Mouse (Mus musculus) megakaryocyte, adult 5-6 weeks (primary cell): ENCODE results near the gene Nrxn3. TPM values are rescaled to one million over a fixed set of nuclear protein-coding genes. Genes with fewer than 3 reads are reported as not detected.

ENCODE experiments used
- ATAC-seq: 2 replicates; pipeline ENCODE4 v1.8.0; 2016; ENCODE audit warnings: mild to moderate bottlenecking, inconsistent platforms; ENCODE audit not compliant: poor library complexity, severe bottlenecking
- total RNA-seq, 2 experiments: library from RNA; stranded (forward) in 1 of 2; stranded (reverse) in 1 of 2; fragments of 153-499, 151-499 nt in 1 of 2; fragments of 221-1000, 200-1000 nt in 1 of 2; gene quantifications; 2 replicates each; pipeline versions ENCODE4 v1.2.3 to v1.2.4; 2015 to 2017

The Nrxn3 gene
- total RNA-seq, 2 experiments from 2014 or later, result not detected

DNA sequence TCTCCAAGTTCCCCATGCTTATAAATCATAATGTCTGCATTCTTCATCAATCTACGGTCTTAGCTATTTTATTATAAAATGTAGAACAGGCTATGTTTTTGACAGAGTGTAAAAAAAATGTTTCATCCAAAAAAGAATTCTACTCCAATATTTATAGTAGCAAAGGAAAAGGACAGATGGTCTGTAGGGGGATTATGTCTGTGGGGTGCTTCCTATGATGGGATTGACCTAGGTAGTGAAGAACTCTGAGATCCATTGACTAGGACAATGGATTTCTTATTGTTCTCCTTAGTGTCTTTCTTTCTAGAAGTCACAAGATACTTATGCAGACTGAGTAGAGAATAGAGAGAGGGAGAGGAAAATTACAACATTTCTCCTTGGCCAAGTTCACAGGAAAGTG lies 1161.9 kb downstream of the Nrxn3 start:
- ATAC-seq, result no peak

DNA sequence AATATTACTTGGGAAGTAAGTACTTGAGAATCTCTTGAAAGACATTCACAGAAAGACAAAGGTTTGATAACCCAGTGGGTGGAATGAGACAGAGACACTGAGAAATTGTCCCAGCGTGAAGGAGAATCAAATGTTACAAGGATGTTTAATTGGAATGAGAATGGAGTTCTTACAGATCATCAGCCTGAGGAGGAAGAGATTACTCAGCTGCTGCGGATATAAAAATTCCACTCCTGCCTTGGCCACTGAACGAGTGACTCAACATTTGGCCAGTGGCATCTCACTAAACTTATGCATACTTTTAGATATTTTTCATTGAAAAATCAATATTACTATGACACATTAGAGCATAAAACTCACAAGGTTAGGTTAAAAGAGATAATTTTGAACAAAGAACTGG lies 1166.0 kb downstream of the Nrxn3 start:
- ATAC-seq, result no peak

- ATAC-seq, result no peak
These were observed 1174.2 kb downstream of the Nrxn3 start for GRCm38 (mm10) chr12:89896901-89897300.

GRCm38 (mm10) chr12:89909578-89909977 lies 1186.9 kb downstream of the Nrxn3 start:
- ATAC-seq, result no peak

DNA sequence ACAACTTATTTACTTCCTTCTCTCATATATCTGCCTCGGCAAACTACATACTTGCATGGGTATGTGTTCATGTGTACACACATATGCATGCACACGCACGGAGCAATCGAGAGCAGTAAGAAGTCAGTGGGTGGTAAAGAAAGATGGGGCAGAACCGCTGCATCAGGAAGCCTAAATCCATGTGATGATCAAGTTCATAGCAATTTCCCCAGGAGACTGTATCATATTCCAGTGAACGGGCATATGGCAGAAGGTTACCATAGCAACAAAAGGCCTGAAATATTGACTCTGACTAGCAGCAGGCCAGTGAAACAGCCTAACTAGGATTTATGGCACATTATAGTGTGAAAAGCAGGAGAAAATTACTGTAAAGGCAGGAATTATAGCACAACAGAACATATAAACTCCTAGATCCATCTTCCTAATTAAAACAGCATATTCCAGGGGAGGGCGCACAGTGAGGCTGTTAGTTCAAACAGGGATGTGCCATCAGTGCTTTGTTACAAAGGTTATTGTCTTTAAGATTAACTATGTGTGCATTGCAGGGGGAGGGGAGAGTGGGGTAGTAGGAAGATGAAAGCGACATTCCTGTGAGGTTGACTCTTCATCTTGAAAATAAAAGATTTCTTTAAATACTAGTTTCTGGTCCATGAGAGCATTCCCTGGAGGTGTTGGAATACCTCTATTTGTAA lies 1195.6 kb downstream of the Nrxn3 start:
- ATAC-seq, result no peak

- no peak for ATAC-seq
These were observed 1209.7 kb downstream of the Nrxn3 start for GRCm38 (mm10) chr12:89932338-89932737.

GRCm38 (mm10) chr12:89933630-89934029 lies 1211.0 kb downstream of the Nrxn3 start:
- ATAC-seq, result no peak

DNA sequence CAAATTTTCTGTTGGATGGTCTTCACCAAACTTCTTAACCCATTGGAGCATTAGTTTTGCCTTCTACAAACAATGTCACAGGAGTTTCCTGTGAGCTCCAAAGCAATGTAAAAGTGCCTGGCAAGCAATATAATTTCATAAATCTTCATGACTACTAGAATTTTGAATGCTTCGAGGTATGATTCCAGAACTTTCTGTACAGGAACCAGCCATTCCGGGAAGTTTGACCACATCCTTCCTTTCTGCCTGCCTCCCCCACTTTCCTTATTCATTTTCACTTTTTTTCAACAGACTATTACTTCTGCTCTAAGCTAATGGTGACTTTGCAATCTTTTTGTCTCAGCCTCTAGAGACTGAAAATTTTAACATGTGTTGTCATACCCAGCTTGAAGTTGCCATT lies 1218.1 kb downstream of the Nrxn3 start:
- no peak for ATAC-seq

DNA sequence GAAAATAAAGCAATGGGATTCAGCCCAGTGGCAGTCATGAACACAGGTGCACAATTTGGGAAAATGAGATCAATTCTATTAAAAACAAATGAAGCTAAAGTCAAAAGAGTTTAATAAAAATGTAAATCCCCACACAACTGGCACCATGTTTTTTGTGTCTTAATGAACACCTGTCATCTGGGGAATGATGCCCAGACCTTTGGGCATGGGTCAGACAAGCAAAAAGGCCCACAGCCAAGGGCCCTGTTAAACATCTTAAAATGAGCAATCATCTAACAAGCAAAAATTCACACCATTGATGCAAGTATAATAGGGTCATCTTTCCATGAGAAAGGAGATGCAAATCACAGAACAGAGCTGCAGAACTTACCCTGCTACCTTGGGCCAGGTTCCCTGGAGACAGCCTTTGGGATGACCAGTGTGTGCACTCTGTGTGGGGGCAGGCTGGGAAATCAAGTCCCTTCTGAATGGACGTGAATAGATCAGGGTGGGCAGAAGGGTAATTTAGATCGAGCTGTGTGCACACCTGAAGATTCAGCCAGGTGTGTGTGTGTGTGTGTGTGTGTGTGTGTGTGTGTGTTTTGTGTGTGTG lies 1223.3 kb downstream of the Nrxn3 start:
- no peak for ATAC-seq

GRCm38 (mm10) chr12:89946522-89946921 lies 1223.8 kb downstream of the Nrxn3 start:
- ATAC-seq, result no peak

GRCm38 (mm10) chr12:89953237-89953636 lies 1230.6 kb downstream of the Nrxn3 start:
- no peak for ATAC-seq

- ATAC-seq, result no peak
These were observed 1231.0 kb downstream of the Nrxn3 start for GRCm38 (mm10) chr12:89953649-89954048.

DNA sequence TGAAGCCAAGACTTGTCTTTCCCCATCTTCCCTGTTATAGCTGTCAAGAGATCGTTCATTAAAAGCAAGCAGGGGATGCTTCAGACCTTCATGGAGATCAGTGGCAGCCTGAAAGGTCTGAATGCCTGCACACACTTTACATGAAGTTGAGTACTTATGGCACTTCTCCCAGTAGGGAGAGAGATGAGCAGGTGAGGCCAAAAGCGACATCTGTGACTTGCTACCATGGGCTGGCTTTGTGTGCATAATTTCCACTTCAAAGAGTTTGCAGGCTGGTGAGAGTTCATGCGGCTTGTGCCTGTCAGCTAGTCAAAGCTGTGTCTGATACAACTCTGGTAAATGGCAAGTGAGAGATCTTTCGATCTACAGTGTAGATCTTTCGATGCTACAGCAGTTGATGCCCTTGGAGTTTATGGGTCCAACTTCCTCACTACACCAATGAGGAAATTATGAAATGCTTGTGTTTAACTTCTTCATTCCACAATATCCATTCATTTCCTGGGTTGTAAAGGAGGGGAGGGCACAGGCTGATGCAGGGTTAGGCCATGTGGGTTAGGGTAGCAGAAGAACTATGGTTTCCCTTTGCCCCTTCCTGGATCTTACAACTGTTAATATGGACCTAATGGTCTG lies 1231.9 kb downstream of the Nrxn3 start:
- ATAC-seq, result peak; percentile 58

- peak; percentile 49 for ATAC-seq
These were observed 1240.4 kb downstream of the Nrxn3 start for GRCm38 (mm10) chr12:89963073-89963472.

GRCm38 (mm10) chr12:89976648-89977047 lies 1254.0 kb downstream of the Nrxn3 start:
- ATAC-seq, result no peak

GRCm38 (mm10) chr12:89977479-89977878 lies 1254.8 kb downstream of the Nrxn3 start:
- ATAC-seq, result no peak

DNA sequence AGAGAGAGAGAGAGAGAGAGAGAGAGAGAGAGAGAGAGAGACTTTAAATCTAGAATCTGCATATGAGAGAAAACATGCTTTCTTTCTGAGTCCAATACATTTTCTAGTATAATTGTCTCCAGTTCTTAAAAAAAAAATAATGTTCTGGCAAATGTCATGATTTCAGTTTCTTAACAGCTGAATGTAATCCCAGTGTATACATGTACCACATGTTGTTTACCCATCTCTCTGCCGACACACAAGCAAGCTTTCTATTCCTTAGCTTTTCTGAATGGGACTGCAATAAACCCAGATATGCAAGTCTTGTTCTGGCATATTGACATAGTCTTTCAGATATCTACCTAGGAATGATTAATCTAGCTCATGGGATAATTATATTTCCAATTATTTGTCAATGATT lies 1256.5 kb downstream of the Nrxn3 start:
- no peak for ATAC-seq

GRCm38 (mm10) chr12:89982445-89982844 lies 1259.8 kb downstream of the Nrxn3 start:
- ATAC-seq, result no peak

DNA sequence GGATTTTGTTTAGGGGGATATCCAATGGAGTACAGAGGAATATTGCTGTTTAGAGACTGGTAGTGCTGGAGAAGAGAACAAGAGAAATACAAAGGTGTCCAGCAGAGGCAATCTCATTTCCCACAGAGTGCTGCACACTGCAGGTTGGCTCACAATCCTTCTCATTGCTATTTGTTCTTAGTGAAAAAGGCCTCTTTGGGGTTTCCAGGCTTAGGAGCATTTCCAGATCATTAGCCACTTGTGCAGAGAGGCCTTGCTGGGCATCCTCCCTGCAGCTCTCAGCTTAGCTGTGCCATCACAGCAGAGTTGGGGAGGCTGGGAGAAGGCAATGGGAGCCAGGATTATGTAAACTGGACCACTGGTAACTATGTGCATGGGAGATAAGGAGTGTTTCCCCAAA lies 1260.7 kb downstream of the Nrxn3 start:
- ATAC-seq, result no peak

DNA sequence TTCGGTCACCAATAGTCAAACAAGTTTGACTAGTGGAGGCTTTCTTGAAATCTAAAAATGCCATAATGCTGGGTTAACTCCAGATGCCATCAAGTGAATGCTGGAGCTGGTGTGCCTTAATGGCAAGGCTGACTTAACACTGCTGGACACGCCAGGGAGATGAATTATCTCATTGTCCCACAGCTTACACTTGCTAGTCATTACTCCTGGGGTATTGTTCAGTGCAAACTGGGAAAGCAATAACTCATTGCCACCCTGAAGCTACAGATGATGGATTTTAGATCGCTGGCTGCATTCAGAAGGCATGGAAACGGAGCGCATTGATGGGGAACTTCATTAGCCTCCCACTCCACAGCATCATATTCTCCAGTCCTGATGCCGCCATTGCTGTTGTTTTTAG lies 1263.5 kb downstream of the Nrxn3 start:
- ATAC-seq, result no peak

DNA sequence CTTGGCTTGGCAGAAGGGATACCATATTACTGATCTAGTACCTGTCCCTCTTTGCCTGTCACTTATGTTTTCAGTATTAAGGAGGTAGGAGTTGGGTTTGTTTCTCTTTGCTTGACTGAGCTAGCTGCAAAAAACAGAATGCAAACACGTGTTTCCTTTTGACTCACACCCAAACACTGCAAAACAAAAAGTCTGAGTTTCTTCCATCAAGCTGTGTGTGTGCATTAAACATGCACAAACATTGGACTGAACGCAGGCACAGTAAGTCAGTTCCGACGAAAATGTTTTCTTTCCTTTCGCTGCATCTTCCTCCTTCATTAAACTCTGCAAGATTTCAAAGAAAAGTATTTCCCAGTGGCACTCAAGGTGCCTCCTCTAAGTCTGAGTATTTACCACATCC lies 1270.6 kb downstream of the Nrxn3 start:
- no peak for ATAC-seq

GRCm38 (mm10) chr12:89995392-89995791 lies 1272.7 kb downstream of the Nrxn3 start:
- no peak for ATAC-seq
